Mouse (Mus musculus) kidney, adult 11 months (tissue): ENCODE measurements around the gene Foxred2.
A peak's percentile ranks its signal among the peaks of the same experiment; 100 is the strongest.

ENCODE experiments used
- DNase-seq: peaks from one replicate; pipeline ENCODE4 v3.0.0; 2022

The Foxred2 gene

GRCm38 (mm10) chr15:77956404-77956901 lies at the start of gene Foxred2:
TSS of gene Foxred2 (minus strand) at chr15:77956722.
- DNase-seq = peak; percentile 80

DNA sequence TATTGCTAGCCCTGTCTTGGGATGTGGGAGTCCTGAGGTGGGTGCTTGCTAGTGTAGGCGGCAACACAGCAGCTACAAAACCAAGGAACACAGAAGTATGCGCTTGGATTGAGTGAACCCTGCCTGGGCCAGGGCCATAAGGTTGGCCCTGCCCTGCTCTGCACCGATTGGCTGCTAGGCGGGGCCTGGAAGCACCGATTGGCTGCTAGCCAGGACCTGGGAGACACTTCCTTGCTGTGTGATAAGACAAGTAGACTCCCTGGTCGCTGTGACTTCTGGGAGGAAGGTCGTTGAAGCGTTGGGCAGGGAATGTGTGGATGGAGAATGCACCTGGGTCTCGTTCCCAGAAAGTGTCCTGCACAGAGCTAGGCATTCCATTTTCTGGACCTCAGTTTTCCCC lies 47.4 kb upstream of the Foxred2 start:
- no peak for DNase-seq

DNA sequence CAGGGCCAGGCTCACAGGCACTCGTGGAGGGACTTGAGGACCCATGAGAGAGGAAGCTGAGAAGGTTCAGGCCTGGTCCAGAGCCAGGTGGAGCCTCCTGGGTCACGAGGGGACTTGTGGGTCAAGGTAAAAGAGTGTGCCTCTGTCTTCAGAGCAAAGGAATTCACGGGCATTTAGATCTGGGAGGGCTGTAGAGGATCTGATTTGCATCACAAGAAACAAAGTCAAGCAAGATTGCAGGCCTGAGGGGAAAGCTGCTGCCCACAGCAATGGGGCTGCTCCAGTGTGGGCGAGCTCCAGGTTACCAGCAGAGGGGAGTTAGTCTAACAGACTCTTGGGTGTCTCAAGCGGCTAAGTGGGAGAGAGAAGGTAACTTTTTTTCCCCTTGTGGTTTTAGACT lies 44.9 kb upstream of the Foxred2 start:
- no peak for DNase-seq

DNA sequence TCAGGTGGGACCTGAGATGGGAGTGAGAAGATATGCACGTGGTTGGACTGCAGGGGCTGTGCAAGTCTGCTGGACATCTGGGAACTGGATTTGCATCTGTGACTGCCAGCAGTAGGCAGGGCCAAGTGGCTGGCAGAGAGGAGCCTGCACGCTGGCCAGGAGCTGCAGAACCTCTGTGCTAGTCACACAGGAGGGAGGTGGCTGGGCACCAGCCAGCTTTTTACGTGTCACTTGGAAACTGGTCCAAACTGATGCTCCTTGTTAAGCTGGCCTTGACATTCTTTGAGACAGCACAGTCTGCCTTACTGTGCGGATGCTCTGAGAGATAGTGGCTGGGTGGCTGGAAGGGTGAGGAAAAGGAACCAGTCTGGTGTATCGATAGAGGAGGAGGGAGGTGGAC lies 32.0 kb upstream of the Foxred2 start:
- DNase-seq = no peak

- DNase-seq = no peak
Measured at GRCm38 (mm10) chr15:77983391-77983790, 26.9 kb upstream of the Foxred2 start.

DNA sequence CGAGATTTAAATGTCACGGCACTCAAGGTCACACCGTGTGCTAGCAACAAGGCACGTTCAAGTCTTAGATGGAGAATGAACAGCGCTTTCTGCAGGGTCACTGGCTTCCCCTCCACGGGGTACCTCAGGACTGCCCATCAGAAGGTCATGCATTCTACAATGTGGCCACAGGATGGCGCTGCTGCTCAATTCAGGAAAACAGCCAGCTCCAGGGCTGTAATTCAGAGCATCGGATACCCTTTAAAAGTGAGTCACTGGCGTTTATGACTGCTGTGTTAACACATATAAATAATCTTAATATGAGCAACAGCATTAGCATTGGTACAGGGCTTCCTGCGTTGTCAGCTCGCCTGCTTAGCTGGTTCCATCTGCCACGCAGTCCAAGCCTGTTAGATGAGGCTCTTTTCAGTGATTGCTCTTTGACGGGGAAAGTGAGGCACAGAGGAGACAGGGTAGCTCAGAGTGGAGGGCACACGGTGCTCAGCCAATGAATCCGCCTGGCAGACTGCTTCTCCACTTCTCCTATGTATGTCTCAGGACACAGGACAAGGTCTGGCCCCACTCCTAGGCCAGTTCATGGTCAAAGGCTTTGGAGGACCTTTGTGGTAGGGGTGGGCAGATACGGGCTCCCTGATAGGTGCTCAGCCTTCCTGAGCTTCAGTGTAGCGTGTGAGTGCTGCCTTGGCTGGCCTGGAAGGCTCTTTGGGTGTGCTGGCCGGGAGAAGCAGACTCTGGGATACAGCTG lies 25.8 kb upstream of the Foxred2 start:
- no peak for DNase-seq

DNA sequence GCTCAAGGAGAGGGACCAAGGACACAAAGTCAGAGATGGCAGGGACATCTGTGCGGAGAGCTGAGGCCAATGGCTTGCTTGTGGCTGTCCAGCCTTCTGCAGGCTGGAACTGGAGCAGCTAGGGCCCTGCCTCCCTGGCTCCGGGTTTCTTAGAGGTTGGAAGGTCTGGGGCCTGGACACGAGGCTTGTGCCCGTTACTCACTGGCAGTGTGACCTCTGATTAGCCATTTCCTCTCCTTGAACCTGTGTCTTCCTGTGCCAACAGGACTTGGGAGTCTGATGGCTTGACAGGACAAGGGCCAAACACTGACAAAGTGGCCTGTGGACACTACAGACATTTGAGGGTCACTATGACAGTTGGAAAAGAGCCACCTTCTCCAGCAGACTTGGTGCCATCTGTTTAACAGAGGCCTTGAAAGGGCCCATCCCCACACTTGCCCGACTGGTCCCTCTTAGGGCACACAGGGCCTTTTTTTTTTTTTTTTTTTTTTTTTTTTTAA lies 24.7 kb upstream of the Foxred2 start:
- no peak for DNase-seq

DNA sequence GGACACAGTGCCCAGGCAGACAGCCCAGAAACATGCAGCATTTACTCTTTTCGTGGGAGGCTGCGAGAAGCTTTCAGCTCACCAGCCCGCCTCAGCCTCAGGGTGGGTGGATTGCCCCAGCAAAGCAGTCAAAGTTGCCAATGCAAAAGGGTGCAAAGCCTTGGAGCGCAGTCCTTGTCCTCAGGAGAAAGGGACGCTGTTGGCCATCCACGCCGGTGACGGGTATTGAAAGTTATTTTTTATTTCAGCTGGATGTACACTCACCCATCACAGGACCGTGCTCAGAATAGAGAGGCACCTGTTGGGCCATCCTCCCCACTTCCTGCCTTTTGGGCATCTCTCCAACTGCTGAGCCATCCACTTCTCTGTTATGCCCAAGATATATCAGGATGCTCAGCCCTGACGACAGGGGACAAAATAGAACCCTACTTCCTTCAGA lies 22.9 kb upstream of the Foxred2 start:
- DNase-seq = no peak

GRCm38 (mm10) chr15:77977663-77978062 lies 21.1 kb upstream of the Foxred2 start:
- DNase-seq = no peak

GRCm38 (mm10) chr15:77974165-77974841 lies 17.8 kb upstream of the Foxred2 start:
- no peak for DNase-seq

GRCm38 (mm10) chr15:77970470-77971292 lies 14.2 kb upstream of the Foxred2 start, which contains the start of gene Eif3d:
TSS of gene Eif3d (minus strand) at chr15:77970813.
- peak; percentile 97 for DNase-seq

GRCm38 (mm10) chr15:77969940-77970469 lies 13.5 kb upstream of the Foxred2 start:
- no peak for DNase-seq

GRCm38 (mm10) chr15:77965117-77965528 lies 8.6 kb upstream of the Foxred2 start:
- DNase-seq = no peak

DNA sequence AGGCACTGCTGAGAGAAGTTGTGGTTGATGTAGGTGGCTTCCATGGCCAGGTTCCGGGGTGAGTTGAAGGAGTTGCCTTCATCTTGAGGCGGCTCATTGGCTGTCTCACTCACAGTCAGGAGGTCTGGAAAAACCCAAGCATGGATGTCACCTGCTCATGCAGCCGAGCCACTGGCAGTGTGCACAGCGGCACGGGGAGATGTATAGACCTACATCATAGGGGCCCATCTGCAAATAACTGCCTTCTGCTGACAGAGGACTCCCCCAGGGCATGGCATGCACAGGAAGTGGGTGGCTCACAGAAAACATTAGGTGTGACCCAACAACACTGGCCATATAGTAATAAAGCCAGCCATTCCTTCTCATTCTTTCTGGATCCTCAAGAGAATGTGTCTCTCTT lies 5.9 kb upstream of the Foxred2 start:
- DNase-seq = no peak

DNA sequence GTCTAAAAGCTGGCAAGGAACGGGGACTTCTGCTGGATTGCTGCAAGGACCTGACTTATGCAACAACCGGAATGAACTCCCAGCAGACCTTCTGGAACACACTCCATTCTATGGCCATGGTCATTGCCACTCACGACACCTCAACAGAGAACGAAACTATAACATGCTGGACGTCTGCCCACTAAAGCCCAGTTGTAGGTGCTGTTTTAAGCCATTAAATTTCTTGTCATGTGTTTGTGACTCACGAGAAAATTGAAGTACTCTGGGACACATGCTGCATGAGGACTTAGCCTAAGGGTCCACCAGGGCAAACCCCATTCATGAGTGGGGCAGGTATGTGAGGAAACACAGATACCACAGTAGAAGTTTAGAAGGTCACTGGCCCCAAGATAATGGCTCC lies 4.2 kb upstream of the Foxred2 start:
- no peak for DNase-seq

DNA sequence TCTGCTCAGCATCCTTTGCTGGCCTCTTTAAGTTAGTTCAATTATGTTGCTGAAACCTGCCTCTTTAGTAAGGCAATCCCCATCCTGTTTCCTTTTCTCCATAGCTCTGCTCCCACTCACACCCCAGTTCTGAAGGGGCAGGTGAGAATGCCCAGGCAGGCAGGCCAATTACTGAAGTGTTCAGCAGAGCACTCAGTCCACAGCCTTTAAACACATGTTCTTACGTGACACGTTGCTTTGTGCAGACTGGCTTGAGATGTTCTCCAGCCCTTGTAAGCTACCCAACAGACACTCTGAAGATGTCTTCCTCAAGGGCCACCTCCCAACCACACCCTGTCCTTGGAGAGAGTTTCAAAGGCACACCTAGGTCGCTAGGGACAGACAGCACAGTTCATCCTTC lies 1.5 kb upstream of the Foxred2 start:
- DNase-seq = no peak

DNA sequence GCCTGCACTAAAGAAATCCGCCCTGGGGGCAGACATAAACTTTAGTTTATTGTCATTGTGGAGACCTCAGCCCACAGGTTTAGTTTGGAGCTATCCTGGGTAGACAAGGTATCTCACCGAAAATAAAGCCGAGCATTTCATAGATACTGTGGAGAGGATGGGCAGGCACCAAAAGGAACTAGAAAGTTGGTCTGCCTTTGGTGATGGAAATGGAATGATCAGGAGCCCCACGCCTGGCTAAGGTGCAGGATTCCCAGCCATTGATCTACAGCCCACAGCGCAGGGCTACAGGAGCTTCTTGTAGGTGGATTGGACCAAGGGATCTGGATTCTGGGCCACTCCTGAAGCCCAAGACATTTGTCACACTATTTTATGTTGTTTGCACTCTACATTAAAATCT lies 1.1 kb upstream of the Foxred2 start:
- no peak for DNase-seq

DNA sequence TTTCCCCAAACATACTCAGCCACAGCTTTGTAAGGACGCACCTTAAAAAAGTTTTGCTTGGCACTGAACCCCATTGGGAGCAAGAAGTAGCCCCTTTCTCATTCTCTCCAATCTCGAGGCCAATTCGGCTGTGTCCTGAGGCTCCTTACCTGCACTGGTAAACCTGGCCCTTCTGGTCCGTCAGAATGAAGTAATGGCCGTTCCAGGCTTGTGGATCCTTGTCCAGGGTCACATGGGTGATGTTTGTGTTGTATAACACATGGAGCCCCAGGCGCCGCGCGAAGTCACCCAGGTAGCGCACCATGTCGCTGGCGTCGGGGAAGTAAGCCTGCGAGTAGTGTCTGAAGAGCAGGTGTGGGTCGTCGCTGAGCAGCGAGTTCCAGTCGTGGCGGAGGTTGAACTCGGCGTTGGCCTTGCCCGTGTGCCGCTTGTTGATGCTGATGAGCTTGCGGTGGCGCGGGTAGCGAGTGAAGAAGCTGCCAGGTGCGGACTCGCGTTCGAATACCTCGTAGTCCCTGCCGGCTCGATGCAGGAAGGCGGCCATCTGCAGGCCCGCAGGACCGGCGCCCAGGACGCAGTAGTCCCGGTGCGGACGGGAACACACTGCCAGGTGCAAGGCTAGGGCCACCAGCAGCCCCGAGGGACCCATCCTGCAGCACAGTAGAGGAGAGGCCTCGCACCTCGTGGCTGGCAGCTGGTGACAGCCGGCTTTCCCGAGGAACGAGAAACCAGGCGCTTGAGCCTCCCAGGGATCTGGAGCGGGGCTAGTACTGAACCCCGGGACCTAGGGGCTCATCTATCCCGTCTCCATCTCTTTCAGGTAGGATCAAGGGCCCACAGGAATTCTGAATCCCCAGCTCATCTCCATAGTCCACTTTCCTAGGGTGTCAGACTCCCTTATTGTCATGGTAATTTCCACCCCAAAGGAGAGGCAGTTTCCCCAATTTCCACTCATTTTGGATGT lies 800 bp downstream of the Foxred2 start:
- DNase-seq = no peak

DNA sequence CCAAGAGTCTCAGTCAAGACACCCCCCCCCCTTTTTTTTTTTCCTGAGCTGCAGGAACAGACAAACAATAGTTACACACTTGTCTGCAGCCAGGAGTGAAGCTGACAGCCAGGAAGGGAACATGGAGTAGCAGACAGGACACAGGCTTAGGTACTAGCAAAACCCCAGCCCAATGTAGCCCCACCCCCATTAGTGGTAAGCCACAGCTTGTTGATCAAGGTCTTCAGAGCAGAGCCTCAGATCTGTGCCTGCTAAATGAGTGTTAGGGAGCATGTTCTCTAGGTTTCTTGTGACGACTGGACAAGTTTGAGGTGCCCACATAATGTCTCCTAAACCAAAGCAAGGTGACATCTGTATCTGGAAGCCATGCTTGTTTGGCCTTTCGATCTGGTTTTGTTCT lies 2.2 kb downstream of the Foxred2 start:
- no peak for DNase-seq

DNA sequence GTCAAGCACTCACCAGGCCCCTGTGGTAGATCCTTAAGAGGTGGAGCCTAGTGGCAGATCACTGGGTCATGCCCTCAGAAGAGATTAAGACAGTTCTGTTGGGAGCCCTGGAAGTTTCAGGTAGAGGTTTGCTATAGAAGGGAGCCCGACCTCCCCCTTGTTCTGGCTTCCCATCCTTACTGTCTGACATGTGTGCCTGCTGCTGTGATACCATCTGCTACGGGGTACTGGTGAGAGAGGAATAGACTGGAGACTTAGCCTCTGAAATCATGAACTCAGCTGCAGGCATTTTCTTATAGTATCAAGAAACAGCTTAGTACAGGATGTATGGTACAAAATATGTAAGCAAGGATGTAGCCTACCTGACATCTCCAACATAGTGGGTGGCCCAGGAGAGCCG lies 3.6 kb downstream of the Foxred2 start:
- DNase-seq = no peak

GRCm38 (mm10) chr15:77949061-77949460 lies 7.5 kb downstream of the Foxred2 start:
- DNase-seq = peak; percentile 82

DNA sequence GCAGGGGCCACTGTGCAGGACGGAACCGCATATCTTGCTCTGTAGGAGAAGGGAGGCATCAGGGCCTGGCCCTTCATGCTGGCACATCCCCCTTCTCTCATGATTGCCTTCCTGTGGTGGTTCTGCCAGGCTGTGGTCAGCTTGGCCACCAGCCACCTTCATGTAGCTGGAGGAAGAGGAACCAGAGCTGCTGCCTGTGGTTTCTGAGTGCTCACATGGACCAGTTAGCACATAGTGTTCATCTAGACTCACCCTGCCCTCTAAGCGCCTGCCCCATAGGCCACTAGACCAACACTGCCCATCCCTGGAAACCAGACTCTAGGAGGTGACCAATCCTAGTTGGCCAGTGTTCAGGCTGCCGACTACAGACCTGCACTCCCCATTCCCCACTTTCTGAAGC lies 10.8 kb downstream of the Foxred2 start:
- no peak for DNase-seq
